Mouse (Mus musculus) CH12.LX (cell line): ENCODE data around the gene Dcdc2b. TPM values are rescaled to one million over a fixed set of nuclear protein-coding genes. Genes with fewer than 3 reads are reported as not detected.

Source experiments
- DNase-seq: peaks from one replicate; pipeline ENCODE4 v3.0.0-alpha.2; 2013; ENCODE audit errors: extremely low read depth
- H3K27ac ChIP-seq: 2 replicates; pipeline ENCODE4 v1.5.1; 2012; ENCODE audit warnings: low read depth, mild to moderate bottlenecking, control low read depth, moderate library complexity; ENCODE audit not compliant: insufficient read depth
- H3K27me3 ChIP-seq: replicated peaks from 2 replicates; pipeline ENCODE3; 2012; ENCODE audit warnings: inconsistent platforms
- H3K36me3 ChIP-seq, 2 experiments: replicated peaks in 1 of 2; 2 replicates each; pipeline versions ENCODE3 to v1.6.1; 2012; ENCODE audit warnings: inconsistent platforms in 1 of 2, low read length in 1 of 2, mild to moderate bottlenecking in 1 of 2, mixed read lengths in 1 of 2, moderate library complexity in 1 of 2; ENCODE audit not compliant: control insufficient read depth in 1 of 2, insufficient read depth in 1 of 2
- H3K4me1 ChIP-seq, 2 experiments: 2 replicates each; pipeline ENCODE4 v1.6.1; 2012; ENCODE audit warnings: inconsistent platforms in 1 of 2, moderate library complexity in 1 of 2; ENCODE audit not compliant: insufficient read depth in 2 of 2, control insufficient read depth in 1 of 2
- H3K4me2 ChIP-seq: 2 replicates; pipeline ENCODE4 v1.6.1; 2012; ENCODE audit warnings: low read depth, mild to moderate bottlenecking, control low read depth; ENCODE audit not compliant: poor library complexity, insufficient read depth, severe bottlenecking
- H3K4me3 ChIP-seq, 3 experiments: fragments of 150-350 bp in 1 of 3; sonication (generic) in 1 of 3; replicated peaks in 1 of 3; 2 replicates each; pipeline versions ENCODE3 to v1.5.1; 2011 to 2012; ENCODE audit warnings: low read depth in 2 of 3, low read length in 2 of 3, mild to moderate bottlenecking in 2 of 3, moderate library complexity in 2 of 3, control low read depth in 1 of 3, improper control_type of control experiment in 1 of 3, inconsistent platforms in 1 of 3, mixed read lengths in 1 of 3; ENCODE audit not compliant: poor library complexity in 1 of 3
- H3K79me2 ChIP-seq: replicated peaks from 2 replicates; pipeline ENCODE4 v1.6.1; 2012; ENCODE audit warnings: mild to moderate bottlenecking, moderate library complexity; ENCODE audit not compliant: control insufficient read depth, poor library complexity, insufficient read depth, severe bottlenecking; ENCODE audit errors: extremely low read depth
- H3K9ac ChIP-seq: 2 replicates; pipeline ENCODE4 v1.6.1; 2012; ENCODE audit warnings: low read depth, mild to moderate bottlenecking, control low read depth, moderate library complexity; ENCODE audit not compliant: insufficient read depth
- H3K9me3 ChIP-seq: replicated peaks from 2 replicates; pipeline ENCODE3; 2012; ENCODE audit warnings: low read length, inconsistent platforms, mixed read lengths
- BHLHE40 ChIP-seq: IDR thresholded peaks from 2 replicates; pipeline ENCODE4 v1.6.1; 2011; ENCODE audit warnings: mild to moderate bottlenecking, low read depth, low read length, improper control_type of control experiment
- CHD1 ChIP-seq: IDR thresholded peaks from 2 replicates; pipeline ENCODE4 v1.6.1; 2012; ENCODE audit warnings: low read depth, low read length, improper control_type of control experiment, inconsistent platforms
- CTCF ChIP-seq, 2 experiments: IDR thresholded peaks in 1 of 2; conservative IDR thresholded peaks in 1 of 2; 2 replicates each; pipeline ENCODE4 v1.5.1; 2011 to 2012; ENCODE audit warnings: low read depth in 2 of 2, low read length in 2 of 2, improper control_type of control experiment in 1 of 2, inconsistent platforms in 1 of 2, mild to moderate bottlenecking in 1 of 2, moderate library complexity in 1 of 2
- E2F4 ChIP-seq: IDR thresholded peaks from 2 replicates; pipeline ENCODE4 v1.6.1; 2011; ENCODE audit warnings: low read depth, low read length, improper control_type of control experiment; ENCODE audit not compliant: insufficient replicate concordance
- EP300 ChIP-seq: IDR thresholded peaks from 2 replicates; pipeline ENCODE4 v1.6.1; 2011; ENCODE audit warnings: low read length, improper control_type of control experiment
- GABPA ChIP-seq: IDR thresholded peaks from 2 replicates; pipeline ENCODE4 v1.6.1; 2012; ENCODE audit warnings: low read depth, low read length, improper control_type of control experiment, inconsistent platforms; ENCODE audit not compliant: insufficient replicate concordance
- HCFC1 ChIP-seq: IDR thresholded peaks from 2 replicates; pipeline ENCODE4 v1.6.1; 2012; ENCODE audit warnings: low read depth, mild to moderate bottlenecking, inconsistent platforms, low read length, improper control_type of control experiment
- IRF4 ChIP-seq: IDR thresholded peaks from 2 replicates; pipeline ENCODE4 v1.6.1; 2014; ENCODE audit warnings: low read depth, mild to moderate bottlenecking, inconsistent platforms, low read length, improper control_type of control experiment
- KAT2A ChIP-seq: IDR thresholded peaks from 2 replicates; pipeline ENCODE4 v1.6.1; 2012; ENCODE audit warnings: low read length, improper control_type of control experiment, inconsistent platforms; ENCODE audit not compliant: insufficient replicate concordance
- MAFK ChIP-seq: IDR thresholded peaks from 2 replicates; pipeline ENCODE4 v1.6.1; 2011; ENCODE audit warnings: low read length, improper control_type of control experiment; ENCODE audit not compliant: insufficient replicate concordance
- MAX ChIP-seq: IDR thresholded peaks from 2 replicates; pipeline ENCODE4 v1.6.1; 2011; ENCODE audit warnings: low read length, improper control_type of control experiment
- MAZ ChIP-seq: IDR thresholded peaks from 2 replicates; pipeline ENCODE4 v1.6.1; 2012; ENCODE audit warnings: low read depth, mild to moderate bottlenecking, inconsistent platforms, low read length, improper control_type of control experiment, moderate library complexity
- NELFE ChIP-seq: IDR thresholded peaks from 2 replicates; pipeline ENCODE4 v1.6.1; 2011; ENCODE audit warnings: low read depth, low read length, improper control_type of control experiment
- POLR2AphosphoS2 ChIP-seq: IDR thresholded peaks from 2 replicates; pipeline ENCODE4 v1.6.1; 2011; ENCODE audit warnings: low read depth, low read length, improper control_type of control experiment
- RAD21 ChIP-seq: IDR thresholded peaks from 2 replicates; pipeline ENCODE4 v1.6.1; 2011; ENCODE audit warnings: low read depth, mild to moderate bottlenecking, low read length, improper control_type of control experiment, moderate library complexity
- RCOR1 ChIP-seq: conservative IDR thresholded peaks from 2 replicates; pipeline ENCODE4 v1.6.1; 2012; ENCODE audit warnings: low read depth, mild to moderate bottlenecking, inconsistent platforms, low read length, improper control_type of control experiment
- TBP ChIP-seq: conservative IDR thresholded peaks from 2 replicates; pipeline ENCODE4 v1.6.1; 2011; ENCODE audit warnings: low read depth, low read length, improper control_type of control experiment
- UBTF ChIP-seq: IDR thresholded peaks from 2 replicates; pipeline ENCODE4 v1.6.1; 2012; ENCODE audit warnings: low read depth, mild to moderate bottlenecking, inconsistent platforms, low read length, improper control_type of control experiment, moderate library complexity
- USF2 ChIP-seq: conservative IDR thresholded peaks from 2 replicates; pipeline ENCODE4 v1.6.1; 2011; ENCODE audit warnings: low read depth, low read length, improper control_type of control experiment
- ZC3H11A ChIP-seq: IDR thresholded peaks from 2 replicates; pipeline ENCODE4 v1.6.1; 2012; ENCODE audit warnings: low read depth, mild to moderate bottlenecking, inconsistent platforms, low read length, improper control_type of control experiment
- ZMIZ1 ChIP-seq: IDR thresholded peaks from 2 replicates; pipeline ENCODE4 v1.6.1; 2012; ENCODE audit warnings: low read depth, mild to moderate bottlenecking, inconsistent platforms, low read length, improper control_type of control experiment
- ZNF384 ChIP-seq: IDR thresholded peaks from 2 replicates; pipeline ENCODE4 v1.6.1; 2012; ENCODE audit warnings: low read depth, low read length, improper control_type of control experiment, inconsistent platforms
- dilution Hi-C: fragments of 300-500 bp; cut with MboI; formaldehyde crosslinking; loops from 2 replicates; pipeline ENCODE4 v1.14.3; 2020; ENCODE audit warnings: low sequenced_read_pairs; ENCODE audit not compliant: extremely low pct_unique_long_range_greater_than_20kb, extremely low pct_ligation_motif_present
- in situ Hi-C: fragments of 300-500 bp; cut with MboI; formaldehyde crosslinking; loops from 3 replicates; pipeline ENCODE4 v1.14.3; 2019; ENCODE audit warnings: low sequenced_read_pairs, low pct_ligation_motif_present, low pct_unique_long_range_greater_than_20kb, mixed read lengths
- polyA plus RNA-seq: library from polyadenylated mRNA; unstranded; fragments of >175 nt; gene quantifications from 2 replicates; pipeline ENCODE4 v1.2.1, GENCODE M21; 2012; ENCODE audit warnings: low read depth; ENCODE audit not compliant: insufficient read length
- total RNA-seq, 2 experiments: library from RNA; depleted of rRNA; stranded (reverse); fragments of 300-350 nt in 1 of 2; fragments of >200 nt in 1 of 2; gene quantifications; 2 replicates each; pipeline ENCODE4 v1.2.3; 2012 to 2014

The Dcdc2b gene
- total and polyA plus RNA-seq, 3 experiments = 0.66 to 1.6 TPM; not detected in 1

GRCm38 (mm10) chr4:129640638-129641467, 26.8 kb upstream of the Dcdc2b start, which contains the start of gene Txlna (continued):
- peak; percentile 46; the same call in 1 of the 2 replicates for TF ChIP-seq BHLHE40
- TF ChIP-seq RAD21 = no peak
- TF ChIP-seq CTCF (conservative IDR thresholded peaks at IDR 0.05 in 1 of 2, IDR thresholded peaks at IDR 0.05 in 1 of 2; ENCODE audit: low read depth in 2 of 2, low read length in 2 of 2) = no peak
- no peak for TF ChIP-seq UBTF
- no peak for TF ChIP-seq RCOR1
- peak; percentile 73 for TF ChIP-seq MAX
- TF ChIP-seq MAFK = no peak
- TF ChIP-seq ZC3H11A = no peak
- peak; percentile 94 for TF ChIP-seq ZNF384
- TF ChIP-seq USF2 = no peak
- peak; percentile 97 for TF ChIP-seq HCFC1
- peak; percentile 86 for TF ChIP-seq POLR2AphosphoS2
- TF ChIP-seq TBP = peak; percentile 84
- 0 out of 2 replicates have a peak, but pooled peaks have one; percentile 5 for TF ChIP-seq MAZ

GRCm38 (mm10) chr4:129640101-129640637, 26.1 kb upstream of the Dcdc2b start:
- DNase-seq = no peak
- peaks cover 4 to 33% of the 10 kb centered on the region in 2 experiments for H3K4me1 ChIP-seq

More at GRCm38 (mm10) chr4:129640101-129640637, 26.1 kb upstream of the Dcdc2b start:
- H3K79me2 ChIP-seq = peaks cover 28% of the 10 kb centered on the region
- H3K27me3 ChIP-seq = no peaks in the 10 kb centered on the region
- H3K36me3 ChIP-seq = peaks cover 42 to 66% of the 10 kb centered on the region in 2 experiments
- peak overlapping the region; percentile 90 for H3K4me2 ChIP-seq
- dilution Hi-C loops = no loop called here
- TF ChIP-seq EP300 = no peak
- TF ChIP-seq ZNF384 = no peak
- no peak for TF ChIP-seq GABPA
- no peak for TF ChIP-seq ZMIZ1
- TF ChIP-seq NELFE = no peak
- no peak; the same call in 1 of the 2 replicates for TF ChIP-seq E2F4
- no peak for TF ChIP-seq IRF4
- TF ChIP-seq BHLHE40 = no peak
- TF ChIP-seq RCOR1 = no peak
- 0 out of 2 replicates have a peak, but pooled peaks have one; percentile 20 for TF ChIP-seq KAT2A
- 0 out of 2 replicates have a peak, but pooled peaks have one; percentile 44 for TF ChIP-seq CHD1
- no peak for TF ChIP-seq HCFC1
- H3K27ac ChIP-seq = peak overlapping the region; percentile 78; the same call in 1 of the 2 replicates
- peak overlapping the region; percentile 95 for H3K9ac ChIP-seq
- in situ Hi-C loops = no loop called here
- no peaks in the 10 kb centered on the region for H3K9me3 ChIP-seq
- H3K4me3 ChIP-seq = peak overlapping the region; percentile 61 to 83 (median 76)
